Mouse (Mus musculus): Measurements from ENCODE around the gene Wfdc16.

- TF ChIP-seq POLR2A (IDR thresholded peaks at IDR 0.05; ENCODE audit: extremely low read depth, insufficient read depth, low read length) (no peak), CTCF (IDR thresholded peaks at IDR 0.05; ENCODE audit: low read depth, low read length) (no peak)
Observed at GRCm38 (mm10) chr2:164673987-164674386, 35.4 kb upstream of the Wfdc16 start, which contains the start of gene Wfdc11.
